Mouse (Mus musculus) gastrocnemius, adult 2 months (tissue): Measurements from ENCODE around the gene Magel2. TPM values are rescaled to one million over a fixed set of nuclear protein-coding genes. Genes with fewer than 3 reads are reported as not detected.

Experiments
- DNase-seq: peaks from one replicate; pipeline ENCODE4 v3.0.0; 2022
- H3K27ac ChIP-seq: fragments of 200-600 bp; 2 replicates; pipeline ENCODE4 v1.8.1; 2022; ENCODE audit warnings: mild to moderate bottlenecking
- H3K4me3 ChIP-seq: fragments of 200-600 bp; 2 replicates; pipeline ENCODE4 v1.8.1; 2022; ENCODE audit warnings: mild to moderate bottlenecking, moderate library complexity
- CTCF ChIP-seq: fragments of 200-600 bp; IDR thresholded peaks from 2 replicates; pipeline ENCODE4 v1.8.1; 2022; ENCODE audit warnings: antibody characterized with exemption, mild to moderate bottlenecking, moderate library complexity
- intact Hi-C: fragments of 180-260 bp; cut with DNase I; formaldehyde crosslinking; loops from one replicate; pipeline ENCODE4 v1.15.1; 2025
- total RNA-seq, 2 experiments: library from RNA; stranded (reverse); gene quantifications; 2 replicates each; pipeline ENCODE4 v1.2.3; 2021

Gene Magel2
- total RNA-seq, 2 experiments from 2014 or later: not detected

GRCm38 (mm10) chr7:62392202-62392601 lies 15.4 kb downstream of the Magel2 start:
- Histone ChIP-seq H3K4me3 (no peak overlapping the region), H3K27ac (no peak overlapping the region)
- intact Hi-C loops: no loop called here
- no peak for DNase-seq
- TF ChIP-seq CTCF: no peak

GRCm38 (mm10) chr7:62406573-62407050 lies 29.8 kb downstream of the Magel2 start:
- TF ChIP-seq CTCF: no peak
- DNase-seq: no peak
- intact Hi-C loops: no loop called here
- Histone ChIP-seq H3K27ac (no peak overlapping the region), H3K4me3 (no peak overlapping the region)

- Histone ChIP-seq H3K4me3 (no peak overlapping the region), H3K27ac (no peak overlapping the region)
- TF ChIP-seq CTCF: no peak
- intact Hi-C loops: no loop called here
- no peak for DNase-seq
These were observed 31.0 kb downstream of the Magel2 start for GRCm38 (mm10) chr7:62407803-62408202.

GRCm38 (mm10) chr7:62415222-62415621 lies 38.4 kb downstream of the Magel2 start:
- Histone ChIP-seq H3K27ac (no peak overlapping the region), H3K4me3 (no peak overlapping the region)
- intact Hi-C loops: no loop called here
- TF ChIP-seq CTCF: no peak
- DNase-seq: no peak

- intact Hi-C loops: no loop called here
- Histone ChIP-seq H3K4me3 (no peak overlapping the region), H3K27ac (no peak overlapping the region)
- TF ChIP-seq CTCF: no peak
- no peak for DNase-seq
These were observed 39.4 kb downstream of the Magel2 start for GRCm38 (mm10) chr7:62416173-62416572.

- Histone ChIP-seq H3K4me3 (no peak overlapping the region), H3K27ac (no peak overlapping the region)
- intact Hi-C loops: no loop called here
- no peak for DNase-seq
- TF ChIP-seq CTCF: no peak
These were observed 41.5 kb downstream of the Magel2 start for GRCm38 (mm10) chr7:62418346-62418745.

- Histone ChIP-seq H3K4me3 (peak overlapping the region; percentile 81), H3K27ac (no peak overlapping the region)
- intact Hi-C loops: no loop called here
- no peak for DNase-seq
- TF ChIP-seq CTCF: no peak
These were observed 42.3 kb downstream of the Magel2 start for GRCm38 (mm10) chr7:62419105-62419492.

- intact Hi-C loops: no loop called here
- peak; percentile 81 for DNase-seq
- H3K27ac ChIP-seq: peak within 1 kb of the TSS; percentile 75
These were observed 42.9 kb downstream of the Magel2 start, which contains the start of gene Mkrn3 for GRCm38 (mm10) chr7:62419493-62420360. Gene Mkrn3 (minus strand): TSS chr7:62420139.

GRCm38 (mm10) chr7:62420566-62420965 lies 43.8 kb downstream of the Magel2 start:
- intact Hi-C loops: no loop called here
- peak overlapping the region; percentile 81 for H3K4me3 ChIP-seq
- TF ChIP-seq CTCF: no peak
- H3K27ac ChIP-seq: no peak overlapping the region
- no peak for DNase-seq

More at GRCm38 (mm10) chr7:62419493-62420360, 42.9 kb downstream of the Magel2 start, which contains the start of gene Mkrn3:
- peak within 1 kb of the TSS; percentile 81 for H3K4me3 ChIP-seq
- no peak for TF ChIP-seq CTCF

GRCm38 (mm10) chr7:62423210-62423609 lies 46.4 kb downstream of the Magel2 start:
- no peak overlapping the region for H3K27ac ChIP-seq
- intact Hi-C loops: no loop called here
- no peak overlapping the region for H3K4me3 ChIP-seq
- TF ChIP-seq CTCF: no peak
- DNase-seq: no peak

- peak; percentile 17 for DNase-seq
- no peak overlapping the region for H3K4me3 ChIP-seq
- intact Hi-C loops: no loop called here
These were observed 51.5 kb downstream of the Magel2 start for GRCm38 (mm10) chr7:62428337-62428736.

More at GRCm38 (mm10) chr7:62428337-62428736, 51.5 kb downstream of the Magel2 start:
- peak; percentile 80 for TF ChIP-seq CTCF
- H3K27ac ChIP-seq: no peak overlapping the region

Other genes with a start within 250 kb of the Magel2 start
- 1 to 10 TPM; 2.9 to 5.0 TPM for gene Ndn, start 30.4 kb upstream of the Magel2 start, total RNA-seq
- gene Mkrn3, start 43.1 kb downstream of the Magel2 start, total RNA-seq: under 1 TPM; 0.15 to 0.25 TPM
- under 1 TPM; 0.38 to 0.64 TPM for gene Peg12, start 87.5 kb downstream of the Magel2 start, total RNA-seq